Mouse (Mus musculus) hindbrain, embryonic 11.5 days (tissue): ENCODE results near the gene Ddx58. TPM values are rescaled to one million over a fixed set of nuclear protein-coding genes. Genes with fewer than 3 reads are reported as not detected.
A peak's percentile ranks its signal among the peaks of the same experiment; 100 is the strongest.

ENCODE experiments used
- ATAC-seq: fragments of 200-750 bp; cut with Nextera tagmentation; 2 replicates; pipeline ENCODE4 v1.8.0; 2017; ENCODE audit warnings: mild to moderate bottlenecking, moderate TSS enrichment, moderate library complexity; ENCODE audit not compliant: low FRiP score
- DNase-seq: peaks from one replicate; pipeline ENCODE4 v3.0.0-alpha.2; 2015; ENCODE audit warnings: low spot score
- H3K27ac ChIP-seq: fragments of 300-500 bp; sonication (generic); 2 replicates; pipeline ENCODE4 v1.5.1; 2014; ENCODE audit warnings: mild to moderate bottlenecking, low read depth, low read length
- H3K27me3 ChIP-seq: fragments of 300-500 bp; sonication (generic); 2 replicates; pipeline ENCODE4 v1.6.1; 2014; ENCODE audit warnings: mild to moderate bottlenecking, low read length, moderate library complexity, mixed read lengths; ENCODE audit not compliant: control insufficient read depth, insufficient read depth
- H3K36me3 ChIP-seq: fragments of 300-500 bp; sonication (generic); 2 replicates; pipeline ENCODE4 v1.6.1; 2014; ENCODE audit warnings: mild to moderate bottlenecking, low read length, moderate library complexity, mixed read lengths; ENCODE audit not compliant: control insufficient read depth, insufficient read depth
- H3K4me1 ChIP-seq: fragments of 300-500 bp; sonication (generic); replicated peaks from 2 replicates; pipeline ENCODE4 v1.6.1; 2014; ENCODE audit warnings: low read length, mixed read lengths; ENCODE audit not compliant: control insufficient read depth, insufficient read depth
- H3K4me2 ChIP-seq: fragments of 300-500 bp; sonication (generic); replicated peaks from 2 replicates; pipeline ENCODE4 v1.6.1; 2014; ENCODE audit warnings: mild to moderate bottlenecking, low read depth, low read length
- H3K4me3 ChIP-seq: fragments of 300-500 bp; sonication (generic); 2 replicates; pipeline ENCODE4 v1.5.1; 2014; ENCODE audit warnings: low read depth, low read length
- H3K9ac ChIP-seq: fragments of 300-500 bp; sonication (generic); 2 replicates; pipeline ENCODE4 v1.6.1; 2014; ENCODE audit warnings: low read depth, low read length
- H3K9me3 ChIP-seq: fragments of 300-500 bp; sonication (generic); 2 replicates; pipeline ENCODE4 v1.6.1; 2016; ENCODE audit warnings: low read length; ENCODE audit not compliant: control insufficient read depth
- WGBS: fragments of 180-500 bp; shearing (Covaris S2); extraction: QIAGEN DNeasy Blood & Tissue Kit; methylation state at CpG from one replicate; pipeline ENCODE4 v1.1.7; 2014; 5-methylcytosine and 5-hydroxymethylcytosine counted together
- polyA plus RNA-seq: library from polyadenylated mRNA; unstranded; fragments of >200 nt; fragmentation: Nextera tagmentation; extraction: Ambion mirVana; gene quantifications from 2 replicates; pipeline ENCODE4 v1.2.1, GENCODE M21; 2014

Gene Ddx58
- polyA plus RNA-seq, 1 experiment from 2014 or later: 5.7 TPM

DNA sequence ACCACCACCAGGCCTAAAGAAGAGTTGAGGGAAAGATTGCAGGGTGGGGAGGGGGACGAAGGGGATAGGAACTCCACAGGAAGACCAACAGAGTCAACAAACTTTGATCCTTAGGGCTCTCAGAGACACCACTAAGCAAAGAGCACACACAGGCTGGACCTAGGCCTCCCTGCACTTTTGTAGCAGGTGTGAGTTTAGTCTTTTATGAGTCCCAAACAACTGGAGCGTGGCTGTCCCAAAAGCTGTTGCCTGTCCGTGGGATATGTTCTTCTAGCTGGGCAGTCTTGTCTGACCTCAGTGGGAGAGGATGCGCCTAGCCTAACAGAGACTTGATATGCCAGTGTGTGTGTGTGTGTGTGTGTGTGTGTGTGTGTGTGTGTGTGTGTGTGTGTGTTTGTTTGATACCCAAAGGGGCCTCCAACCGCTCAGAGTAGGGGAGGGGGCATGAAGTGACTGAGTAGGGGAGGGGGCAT, 680 bp upstream of the Ddx58 start:
- no peak for DNase-seq
- Histone ChIP-seq H3K4me2 (peak overlapping the region; percentile 78), H3K27me3 (no peaks in the 10 kb centered on the region), H3K36me3 (no peaks in the 10 kb centered on the region), H3K4me1 (no peaks in the 10 kb centered on the region), H3K27ac (no peak overlapping the region), H3K4me3 (peak overlapping the region; percentile 46; the same call in 1 of the 2 replicates), H3K9ac (no peak overlapping the region), H3K9me3 (no peaks in the 10 kb centered on the region)
- ATAC-seq: 0 out of 2 replicates have a peak, but pooled peaks have one; percentile 8
- 43% methylated on average over 5 of the region's 5 CpGs for WGBS

DNA sequence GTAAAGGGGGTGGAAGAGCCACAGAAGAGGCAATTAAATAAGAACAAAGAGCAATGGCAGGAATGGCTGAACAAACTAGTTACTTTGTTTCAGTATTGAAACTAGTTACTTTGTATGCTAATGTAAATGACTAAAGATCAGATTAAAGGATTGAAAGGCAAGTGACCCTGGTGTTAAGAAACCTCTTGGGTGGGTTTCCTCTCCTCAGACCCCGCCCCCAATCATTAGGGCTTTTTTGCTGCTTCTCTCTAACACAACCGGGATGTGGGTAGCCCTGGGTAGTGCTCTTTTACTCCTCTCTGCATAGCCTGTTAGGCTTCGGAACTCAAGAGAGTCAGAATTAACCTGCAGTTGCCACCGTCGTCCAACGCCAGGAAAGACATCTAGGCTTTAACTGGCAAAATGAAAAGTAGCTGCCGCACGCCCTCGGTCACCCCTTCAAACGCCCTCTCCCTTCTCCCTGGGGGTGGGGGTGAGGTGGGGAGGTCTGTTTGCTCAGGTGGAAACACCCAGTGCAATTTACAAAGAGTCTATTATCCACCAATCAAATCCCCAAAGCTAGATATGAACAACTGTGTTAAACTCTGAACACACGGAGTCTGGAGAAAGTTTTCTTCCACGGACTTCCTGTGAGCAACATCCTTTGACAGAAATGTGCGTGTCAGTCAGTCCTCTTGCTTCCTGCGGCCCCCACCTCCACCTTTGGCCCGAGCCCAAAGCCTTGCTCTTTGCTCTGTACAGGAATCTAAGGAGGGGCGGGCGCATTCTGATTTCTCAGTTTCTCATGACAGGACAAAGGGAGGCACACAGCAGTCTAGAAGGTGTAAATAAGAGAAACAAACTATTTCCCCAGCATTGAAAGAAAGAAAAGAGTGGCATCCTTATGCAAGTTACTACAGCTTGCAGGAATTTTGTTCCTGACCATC, 882 bp downstream of the Ddx58 start:
- 2% methylated on average over 17 of the region's 17 CpGs for WGBS
- no peaks in the 10 kb centered on the region for H3K4me1 ChIP-seq
- no peak overlapping the region for H3K27ac ChIP-seq
- DNase-seq (peak; percentile 37), ATAC-seq (peak; percentile 65; the same call in 1 of the 2 replicates)
- H3K27me3 ChIP-seq: no peaks in the 10 kb centered on the region
- H3K4me3 ChIP-seq: peak overlapping the region; percentile 46
- H3K36me3 ChIP-seq: no peaks in the 10 kb centered on the region
- peak overlapping the region; percentile 78 for H3K4me2 ChIP-seq
- peak overlapping the region; percentile 1; the same call in 1 of the 2 replicates for H3K9ac ChIP-seq
- H3K9me3 ChIP-seq: no peaks in the 10 kb centered on the region

GRCm38 (mm10) chr4:40236829-40237228, 2.8 kb downstream of the Ddx58 start:
- ATAC-seq: no peak
- 89% methylated on average over 4 of the region's 4 CpGs for WGBS
- Histone ChIP-seq H3K36me3 (no peaks in the 10 kb centered on the region), H3K9me3 (no peaks in the 10 kb centered on the region), H3K4me1 (no peaks in the 10 kb centered on the region), H3K4me3 (no peak overlapping the region), H3K9ac (no peak overlapping the region), H3K27me3 (no peaks in the 10 kb centered on the region), H3K4me2 (no peak overlapping the region), H3K27ac (no peak overlapping the region)
- DNase-seq: no peak

GRCm38 (mm10) chr4:40234256-40234655, 5.4 kb downstream of the Ddx58 start:
- H3K4me1 ChIP-seq: no peaks in the 10 kb centered on the region
- DNase-seq (no peak), ATAC-seq (no peak)
- no peak overlapping the region for H3K4me3 ChIP-seq
- H3K9ac ChIP-seq: no peak overlapping the region
- no peaks in the 10 kb centered on the region for H3K9me3 ChIP-seq
- H3K4me2 ChIP-seq: no peak overlapping the region
- WGBS: 84% methylated on average over 6 of the region's 6 CpGs
- no peak overlapping the region for H3K27ac ChIP-seq
- no peaks in the 10 kb centered on the region for H3K27me3 ChIP-seq
- H3K36me3 ChIP-seq: no peaks in the 10 kb centered on the region

DNA sequence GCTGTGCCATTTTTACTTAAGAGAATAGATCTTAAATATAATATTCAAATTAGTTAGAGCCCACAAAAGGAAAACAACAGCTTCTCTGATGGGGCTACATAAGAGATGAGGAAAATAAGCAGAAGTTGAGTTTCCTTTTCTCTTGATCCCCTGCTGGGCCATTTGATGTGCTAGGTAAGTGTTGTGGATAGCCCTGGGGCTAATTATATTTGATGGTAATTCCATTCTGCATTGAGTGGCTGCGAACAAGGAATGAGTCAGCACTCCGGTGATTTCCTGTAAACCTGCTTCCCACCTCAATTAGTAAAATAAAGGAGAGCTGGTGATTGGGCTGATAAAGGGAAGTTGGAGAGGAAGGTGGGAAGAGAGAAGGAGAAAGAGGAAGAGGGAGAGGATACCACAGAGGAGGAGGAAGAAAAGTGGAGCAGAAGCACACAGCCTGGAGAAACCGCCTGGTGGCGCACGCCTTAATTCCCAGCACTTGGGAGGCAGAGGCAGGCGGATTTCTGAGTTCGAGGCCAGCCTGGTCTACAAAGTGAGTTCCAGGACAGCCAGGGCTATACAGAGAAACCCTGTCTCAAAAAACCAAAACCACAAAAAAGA, 6.5 kb downstream of the Ddx58 start:
- Histone ChIP-seq H3K4me1 (no peaks in the 10 kb centered on the region), H3K4me2 (no peak overlapping the region), H3K27ac (no peak overlapping the region), H3K4me3 (no peak overlapping the region), H3K36me3 (no peaks in the 10 kb centered on the region), H3K9ac (no peak overlapping the region), H3K9me3 (no peaks in the 10 kb centered on the region), H3K27me3 (no peaks in the 10 kb centered on the region)
- 93% methylated on average over 7 of the region's 7 CpGs for WGBS
- ATAC-seq: no peak
- DNase-seq: no peak

DNA sequence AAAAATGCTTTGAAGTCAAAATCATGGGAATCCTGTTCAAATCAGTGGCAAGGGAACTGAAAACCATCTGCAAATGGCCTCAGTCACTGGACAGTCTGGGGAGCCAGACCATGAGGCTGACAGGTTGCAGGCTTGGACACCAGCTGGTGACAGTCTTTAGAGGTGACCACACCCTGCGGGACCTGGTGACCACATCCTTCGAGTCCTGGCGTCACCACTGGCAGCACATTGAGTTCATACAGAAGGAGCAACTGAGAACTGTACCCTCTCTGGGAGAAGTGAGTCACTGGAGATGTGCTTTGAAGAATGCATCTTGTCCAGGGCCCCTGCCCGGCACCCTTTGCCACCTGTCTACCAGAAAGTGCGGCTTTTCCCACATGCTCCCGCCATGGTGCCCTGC, 9.9 kb downstream of the Ddx58 start:
- Histone ChIP-seq H3K36me3 (no peaks in the 10 kb centered on the region), H3K4me1 (no peaks in the 10 kb centered on the region), H3K4me3 (no peak overlapping the region), H3K27ac (no peak overlapping the region), H3K9me3 (no peaks in the 10 kb centered on the region), H3K4me2 (no peak overlapping the region), H3K9ac (no peak overlapping the region), H3K27me3 (no peaks in the 10 kb centered on the region)
- WGBS: 91% methylated on average over 6 of the region's 6 CpGs
- no peak for ATAC-seq
- no peak for DNase-seq

DNA sequence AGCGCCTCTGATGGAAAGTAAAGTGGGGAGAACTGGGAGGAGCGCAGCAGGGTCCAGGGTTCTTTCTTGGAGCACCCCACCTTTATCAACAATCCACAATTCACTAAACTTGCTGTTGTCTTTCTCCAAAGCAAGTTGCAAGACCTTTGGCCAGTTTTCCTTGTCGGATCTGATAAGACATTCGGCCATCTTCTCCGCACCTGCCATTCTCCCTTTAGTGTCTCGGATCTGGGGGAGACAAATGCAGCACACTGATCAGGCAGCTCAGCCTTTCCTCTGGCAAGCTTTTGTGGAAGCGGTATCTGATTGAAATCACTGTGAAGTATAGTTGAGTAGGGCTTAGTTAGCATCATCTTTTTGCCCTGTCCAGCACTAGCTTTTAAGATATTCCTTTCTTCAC, 11.7 kb downstream of the Ddx58 start:
- H3K4me2 ChIP-seq: no peak overlapping the region
- no peaks in the 10 kb centered on the region for H3K36me3 ChIP-seq
- ATAC-seq (no peak), DNase-seq (no peak)
- H3K9me3 ChIP-seq: no peaks in the 10 kb centered on the region
- no peaks in the 10 kb centered on the region for H3K4me1 ChIP-seq
- WGBS: 93% methylated on average over 7 of the region's 7 CpGs
- H3K9ac ChIP-seq: no peak overlapping the region
- H3K27ac ChIP-seq: no peak overlapping the region
- no peaks in the 10 kb centered on the region for H3K27me3 ChIP-seq
- H3K4me3 ChIP-seq: no peak overlapping the region

DNA sequence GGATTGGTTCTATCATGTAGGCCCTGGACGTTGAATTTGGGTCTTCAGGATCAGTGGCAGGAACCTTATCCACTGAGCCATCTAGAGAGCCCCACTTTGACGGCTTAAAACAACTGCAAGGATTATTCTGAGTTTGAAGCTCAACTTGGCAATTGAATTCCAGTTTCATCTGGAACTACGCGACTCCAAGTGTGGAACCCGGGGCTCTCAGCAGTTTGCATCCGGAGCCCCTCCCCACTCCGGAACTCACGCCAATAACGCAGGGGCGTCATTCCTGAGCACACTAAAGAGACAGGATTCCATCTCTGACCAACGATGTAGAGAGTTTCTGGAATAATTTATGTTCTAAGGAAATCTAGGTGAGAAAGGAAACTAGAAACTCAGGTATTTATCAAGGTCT, 12.5 kb downstream of the Ddx58 start:
- DNase-seq (no peak), ATAC-seq (no peak)
- H3K4me2 ChIP-seq: no peak overlapping the region
- H3K27ac ChIP-seq: no peak overlapping the region
- no peaks in the 10 kb centered on the region for H3K36me3 ChIP-seq
- no peak overlapping the region for H3K9ac ChIP-seq
- no peak overlapping the region for H3K4me3 ChIP-seq
- WGBS: 89% methylated on average over 11 of the region's 11 CpGs
- H3K27me3 ChIP-seq: no peaks in the 10 kb centered on the region
- no peaks in the 10 kb centered on the region for H3K4me1 ChIP-seq
- H3K9me3 ChIP-seq: no peaks in the 10 kb centered on the region
